Mouse (Mus musculus) bone marrow macrophage, adult 2 months (primary cell): ENCODE results near the gene Lmo7. TPM values are rescaled to one million over a fixed set of nuclear protein-coding genes. Genes with fewer than 3 reads are reported as not detected.

Source experiments
- H3K27ac ChIP-seq: 2 replicates; pipeline ENCODE4 v1.5.1; 2012; ENCODE audit warnings: low read depth, low read length; ENCODE audit not compliant: insufficient read depth
- H3K4me1 ChIP-seq: 2 replicates; pipeline ENCODE4 v1.6.1; 2012; ENCODE audit warnings: low read length; ENCODE audit not compliant: control insufficient read depth, insufficient read depth
- H3K4me3 ChIP-seq: 2 replicates; pipeline ENCODE4 v1.5.1; 2012; ENCODE audit warnings: mild to moderate bottlenecking, low read length, moderate library complexity; ENCODE audit not compliant: insufficient read depth
- CTCF ChIP-seq: IDR thresholded peaks from 2 replicates; pipeline ENCODE4 v1.5.1; 2012; ENCODE audit warnings: low read depth, mild to moderate bottlenecking, low read length, moderate library complexity
- POLR2A ChIP-seq: IDR thresholded peaks from 2 replicates; pipeline ENCODE4 v1.6.1; 2012; ENCODE audit warnings: mild to moderate bottlenecking, low read depth, low read length, borderline replicate concordance
- polyA plus RNA-seq: library from polyadenylated mRNA; stranded (reverse); fragments of >200 nt; gene quantifications from 2 replicates; pipeline ENCODE4 v1.2.4, GENCODE M21; 2012; ENCODE audit not compliant: missing spikeins, insufficient read depth, insufficient read length

Lmo7 gene
- polyA plus RNA-seq, 1 experiment: not detected

DNA sequence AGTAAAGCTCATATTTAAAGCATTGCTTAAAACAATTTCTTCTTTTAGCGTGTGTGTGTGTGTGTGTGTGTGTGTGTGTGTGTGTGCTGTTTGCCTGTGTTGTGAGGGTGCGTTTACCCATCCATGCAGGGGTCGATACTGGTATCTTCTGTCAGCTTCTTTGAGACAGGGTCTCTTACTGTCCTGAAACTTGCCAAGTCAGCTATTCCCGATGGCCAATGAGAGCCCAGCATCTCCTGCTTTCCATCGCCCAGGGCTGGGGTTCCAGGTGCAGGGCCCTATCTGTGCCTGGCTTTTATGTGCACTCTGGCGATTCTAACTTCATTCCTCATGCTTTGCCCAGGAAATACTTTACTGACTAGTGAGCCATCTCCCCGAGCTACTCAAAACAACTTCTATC lies 114.7 kb downstream of the Lmo7 start:
- H3K4me3 ChIP-seq: no peak overlapping the region
- no peak overlapping the region for H3K27ac ChIP-seq
- no peaks in the 10 kb centered on the region for H3K4me1 ChIP-seq
- no peak for TF ChIP-seq POLR2A
- no peak for TF ChIP-seq CTCF

DNA sequence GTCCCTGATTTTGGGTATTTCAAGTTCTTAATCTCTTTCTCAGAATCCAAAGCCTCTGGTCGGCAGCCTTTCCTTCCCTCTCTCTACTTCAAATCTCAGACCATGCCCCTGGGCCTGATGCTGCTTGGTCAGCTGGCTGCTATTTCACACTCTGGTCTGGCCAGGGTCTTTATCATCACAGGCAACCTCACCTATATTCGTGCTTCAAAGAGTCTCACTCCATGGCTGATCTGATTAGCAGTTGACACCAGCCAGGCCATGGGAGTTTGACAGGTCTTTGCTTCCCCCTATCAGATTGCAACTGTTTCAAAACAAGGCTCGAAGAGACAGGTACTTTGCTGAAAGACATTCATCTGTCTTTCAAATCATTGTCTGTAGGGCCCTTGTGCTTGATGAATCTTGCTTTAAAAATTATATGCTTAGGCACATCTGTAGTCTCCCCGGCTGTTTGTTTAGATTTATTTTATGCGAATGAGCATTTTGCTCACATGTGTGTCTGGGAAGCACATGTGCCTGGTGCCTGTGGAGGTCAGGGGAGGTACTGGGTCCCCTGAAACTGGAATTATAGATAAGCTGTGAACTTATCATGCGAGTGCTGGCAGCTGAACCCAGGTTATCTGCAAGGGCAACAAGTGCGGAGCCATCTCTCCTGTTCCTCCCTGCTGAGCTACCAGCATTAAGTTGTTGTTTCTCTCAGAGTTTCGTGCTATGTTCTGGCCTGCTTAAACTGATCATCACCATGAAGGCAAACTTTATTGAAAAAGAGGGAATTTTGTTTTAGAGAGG lies 116.5 kb downstream of the Lmo7 start:
- Histone ChIP-seq H3K4me1 (no peaks in the 10 kb centered on the region), H3K27ac (no peak overlapping the region), H3K4me3 (no peak overlapping the region)
- TF ChIP-seq POLR2A (no peak), CTCF (no peak)

DNA sequence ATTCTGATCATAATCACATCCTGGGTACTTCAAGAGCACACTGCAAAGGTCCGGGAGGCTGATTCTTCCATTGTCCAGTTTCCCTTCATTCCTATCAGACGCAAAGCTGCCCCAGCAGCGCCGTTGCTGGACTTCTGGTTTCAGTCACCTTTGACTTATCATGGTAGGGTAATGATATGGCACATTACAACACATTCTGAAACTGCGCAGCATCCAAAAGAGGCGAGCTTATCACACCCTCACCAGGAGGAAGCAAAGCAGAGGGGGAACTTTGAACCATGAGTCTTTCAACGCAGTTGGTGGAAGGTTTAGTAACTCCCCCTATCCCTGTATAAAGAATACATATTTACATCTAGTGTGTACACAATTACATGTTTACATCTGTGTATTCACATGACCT lies 117.8 kb downstream of the Lmo7 start:
- TF ChIP-seq POLR2A (no peak), CTCF (no peak)
- H3K4me3 ChIP-seq: no peak overlapping the region
- no peak overlapping the region for H3K27ac ChIP-seq
- no peaks in the 10 kb centered on the region for H3K4me1 ChIP-seq

DNA sequence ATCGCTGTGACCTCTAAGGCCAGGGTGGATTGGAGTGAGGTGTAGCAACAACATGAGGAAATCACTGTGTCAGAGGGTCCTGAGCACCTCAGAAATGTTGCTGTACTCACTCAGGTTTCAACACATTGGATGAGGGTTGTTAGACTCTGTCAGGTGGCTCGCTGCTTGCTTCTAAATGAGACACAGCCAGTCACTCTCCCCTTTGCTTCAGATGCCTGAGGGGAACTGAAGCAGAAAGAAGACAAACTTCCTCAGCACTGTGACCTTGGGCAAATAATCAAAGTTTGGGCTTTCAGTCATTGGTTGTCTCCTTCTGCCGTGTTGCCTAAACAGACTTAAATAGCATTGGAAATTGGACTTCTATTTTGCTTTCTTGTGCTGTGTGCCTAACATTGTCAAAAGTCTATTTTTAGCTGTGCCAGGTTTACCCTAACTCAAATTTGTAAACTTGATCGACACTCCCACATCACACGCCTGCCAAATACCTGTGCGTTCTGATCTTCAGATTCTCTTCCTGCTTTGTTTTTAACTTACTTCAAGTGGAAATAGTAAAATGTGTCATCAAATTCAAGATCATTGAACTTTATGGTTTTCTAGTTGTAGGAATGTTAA lies 122.9 kb downstream of the Lmo7 start:
- Histone ChIP-seq H3K4me3 (no peak overlapping the region), H3K27ac (no peak overlapping the region), H3K4me1 (no peaks in the 10 kb centered on the region)
- no peak for TF ChIP-seq POLR2A
- TF ChIP-seq CTCF: no peak

DNA sequence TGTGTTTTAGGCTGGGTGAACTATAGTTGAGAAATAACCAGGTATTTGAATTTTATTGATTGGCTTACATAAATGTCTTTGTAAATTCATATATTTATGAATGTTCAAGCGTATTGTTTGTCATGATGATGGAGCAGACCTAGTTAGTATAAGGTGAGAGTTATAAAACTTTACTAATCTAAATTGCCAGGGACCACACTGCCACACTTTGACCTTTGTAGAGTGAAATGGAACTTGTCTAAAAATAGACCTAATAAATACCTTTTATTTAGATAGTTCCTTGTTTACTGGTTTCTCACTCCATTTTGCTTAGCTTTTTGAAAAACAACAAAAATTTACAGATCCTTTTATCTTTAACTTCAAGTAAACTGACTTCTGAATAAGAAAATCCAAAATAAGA lies 123.5 kb downstream of the Lmo7 start:
- Histone ChIP-seq H3K27ac (no peak overlapping the region), H3K4me1 (no peaks in the 10 kb centered on the region), H3K4me3 (no peak overlapping the region)
- no peak for TF ChIP-seq POLR2A
- no peak for TF ChIP-seq CTCF

DNA sequence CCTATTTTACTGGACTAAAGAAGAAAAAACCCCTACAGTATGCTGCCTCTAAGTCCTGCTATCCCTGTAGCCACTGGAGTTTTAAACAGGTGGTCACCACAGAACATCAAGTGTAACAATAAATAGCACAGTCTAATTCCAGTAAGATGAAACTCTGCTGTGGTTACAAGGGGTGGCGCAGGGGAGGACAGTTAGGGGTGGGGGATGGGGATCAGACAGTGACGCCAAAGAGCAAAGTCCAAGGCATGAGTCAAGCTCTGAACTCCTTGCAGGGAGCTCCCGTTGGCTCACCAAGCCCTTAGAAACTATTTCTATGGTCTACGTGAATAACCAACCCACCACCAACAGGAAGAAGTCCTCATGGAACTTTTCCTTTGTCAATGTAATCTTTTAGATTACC lies 124.0 kb downstream of the Lmo7 start:
- no peak overlapping the region for H3K27ac ChIP-seq
- no peak overlapping the region for H3K4me3 ChIP-seq
- no peaks in the 10 kb centered on the region for H3K4me1 ChIP-seq
- TF ChIP-seq POLR2A: no peak
- TF ChIP-seq CTCF: no peak

DNA sequence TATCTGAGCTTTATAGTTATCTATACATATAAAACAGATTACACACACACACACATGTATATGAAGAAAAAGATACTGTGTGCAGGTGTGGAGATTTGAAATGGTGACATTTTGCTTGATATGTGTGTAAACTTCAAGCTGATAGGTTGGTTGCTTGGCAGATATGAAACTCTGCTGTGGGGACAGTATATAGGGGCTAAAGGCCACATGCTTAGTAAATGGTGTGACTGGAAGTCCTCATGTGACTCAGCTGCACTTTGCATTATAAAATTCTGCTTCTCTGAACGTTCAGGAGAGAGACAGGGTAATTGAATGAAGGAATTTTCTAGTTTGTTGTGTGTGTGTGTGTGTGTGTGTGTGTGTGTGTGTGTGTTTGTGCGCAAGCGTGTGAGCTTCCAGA lies 124.5 kb downstream of the Lmo7 start:
- H3K4me3 ChIP-seq: no peak overlapping the region
- no peaks in the 10 kb centered on the region for H3K4me1 ChIP-seq
- H3K27ac ChIP-seq: no peak overlapping the region
- TF ChIP-seq CTCF (no peak), POLR2A (no peak)

DNA sequence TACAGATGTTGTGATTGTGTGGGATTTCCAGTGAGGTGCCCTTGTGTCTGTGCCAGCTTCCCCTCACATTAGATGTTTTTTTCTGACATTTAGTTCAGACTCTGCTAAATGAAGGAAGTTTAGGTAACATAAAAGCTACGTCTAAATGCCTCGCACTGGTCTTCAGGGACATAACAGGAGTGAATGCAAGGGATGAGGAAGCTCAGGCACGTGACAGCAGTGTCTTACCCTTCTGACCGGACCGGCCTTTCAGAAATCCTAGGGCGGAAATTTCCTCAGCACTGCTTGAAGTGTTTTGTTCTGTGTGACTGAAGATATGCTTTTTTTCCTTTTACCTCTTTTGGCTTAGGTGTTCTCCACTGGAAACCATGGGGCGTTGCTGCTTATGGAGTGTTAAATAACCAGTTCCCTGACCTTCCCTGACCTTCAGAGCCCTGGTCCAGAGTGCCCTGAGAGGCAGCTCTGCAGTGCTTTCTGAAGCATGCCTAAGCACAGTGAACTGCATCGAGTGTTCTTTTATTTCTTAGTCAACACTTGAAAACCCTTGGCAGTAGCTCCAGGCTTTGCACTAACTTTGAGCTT lies 129.6 kb downstream of the Lmo7 start:
- Histone ChIP-seq H3K4me1 (no peaks in the 10 kb centered on the region), H3K4me3 (no peak overlapping the region), H3K27ac (no peak overlapping the region)
- no peak for TF ChIP-seq POLR2A
- no peak for TF ChIP-seq CTCF

DNA sequence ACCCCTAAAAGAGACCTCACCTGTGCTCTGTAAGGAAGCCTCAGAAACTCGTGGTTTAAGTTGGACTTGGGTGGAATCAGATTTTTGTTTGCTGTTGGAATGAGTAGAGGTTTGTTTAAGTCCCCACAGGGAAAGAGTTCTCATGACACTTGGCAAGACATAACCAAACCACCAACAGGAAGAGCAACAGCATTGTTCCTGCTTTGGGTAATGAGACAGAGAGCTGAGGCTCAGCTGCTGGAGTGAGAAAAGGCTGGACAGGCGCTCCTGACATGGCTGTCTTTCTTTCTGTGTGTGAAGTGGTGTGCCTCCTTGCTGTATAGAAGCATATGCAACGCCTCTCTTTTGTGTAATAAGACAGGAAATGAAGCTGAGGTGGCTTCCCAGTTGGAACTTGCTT lies 132.3 kb downstream of the Lmo7 start:
- no peaks in the 10 kb centered on the region for H3K4me1 ChIP-seq
- H3K4me3 ChIP-seq: no peak overlapping the region
- no peak overlapping the region for H3K27ac ChIP-seq
- TF ChIP-seq POLR2A: no peak
- no peak for TF ChIP-seq CTCF

DNA sequence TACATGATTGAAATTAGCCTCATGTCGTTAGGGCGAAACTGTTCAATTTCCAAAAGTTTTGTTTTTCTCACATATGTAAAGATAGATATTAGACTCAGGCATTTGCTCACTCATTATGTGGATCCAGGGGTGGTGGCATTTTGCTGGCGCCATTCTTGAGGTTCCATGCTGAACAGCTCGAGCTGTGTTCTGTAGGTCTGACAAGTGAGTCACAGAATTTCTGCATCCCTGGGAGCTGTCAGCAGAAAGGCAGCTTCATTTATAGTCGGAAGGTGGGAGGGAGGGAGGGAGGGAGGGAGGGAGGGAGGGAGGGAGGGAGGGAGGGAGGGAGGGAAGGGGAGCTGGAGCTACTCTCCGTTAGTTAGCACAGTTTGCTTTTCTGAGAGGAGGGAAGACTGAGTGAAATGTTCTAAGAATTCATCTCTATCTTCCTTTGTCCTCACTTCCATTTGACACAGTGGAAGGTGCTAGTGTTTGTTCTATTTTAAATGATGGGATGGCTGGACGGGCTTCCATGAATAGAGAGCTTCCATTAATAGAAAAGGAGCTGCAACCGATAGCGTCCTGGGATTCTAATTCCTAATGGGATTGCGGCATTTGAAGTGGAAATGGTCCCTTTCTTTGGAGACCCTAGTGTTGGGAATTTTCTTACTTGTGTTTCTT lies 137.4 kb downstream of the Lmo7 start:
- TF ChIP-seq CTCF (no peak), POLR2A (no peak)
- H3K4me3 ChIP-seq: no peak overlapping the region
- H3K4me1 ChIP-seq: no peaks in the 10 kb centered on the region
- H3K27ac ChIP-seq: no peak overlapping the region
